Mouse (Mus musculus): ENCODE measurements around the gene App.
A peak's percentile ranks its signal among the peaks of the same experiment; 100 is the strongest.

The App gene

DNA sequence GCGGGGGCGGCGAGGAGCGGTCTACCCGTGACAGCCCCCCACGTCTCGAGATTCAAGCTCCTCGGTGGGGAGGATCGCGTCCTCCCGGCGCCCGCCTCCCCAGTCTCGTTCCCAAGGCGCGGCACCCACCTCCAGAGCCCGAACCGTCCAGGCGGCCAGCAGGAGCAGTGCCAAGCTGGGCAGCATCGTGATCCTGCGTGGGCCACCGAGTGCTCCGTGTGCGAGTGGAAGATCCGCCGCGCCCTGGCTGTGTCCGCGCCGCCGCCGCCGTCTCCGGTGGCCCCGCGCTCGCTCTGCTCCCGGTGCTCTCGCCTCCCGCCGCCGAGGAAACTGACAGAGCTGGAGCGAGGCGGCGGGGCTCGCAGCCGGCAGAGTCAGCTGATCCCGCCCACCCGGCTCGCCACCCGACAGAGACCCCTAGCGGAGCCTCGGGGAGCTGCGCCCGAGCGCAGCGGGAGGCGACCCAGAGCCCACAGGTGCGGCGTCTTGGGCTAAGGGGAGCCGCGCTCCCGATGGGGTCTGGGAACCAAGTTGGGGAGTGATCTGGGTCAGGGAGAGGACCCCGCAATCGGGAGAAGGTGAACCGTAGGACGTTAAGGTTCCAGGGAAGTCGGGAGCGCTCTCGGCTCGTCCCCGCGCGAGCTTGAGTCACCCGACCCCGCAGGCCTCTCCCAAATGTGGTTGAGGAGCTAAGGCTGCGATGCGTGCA lies at the start of gene App:
Gene App (minus strand): TSS at position 394 of the 709 bp plus-strand sequence.
- DNase-seq (ENCODE audit: low spot score), result peak; percentile 90

DNA sequence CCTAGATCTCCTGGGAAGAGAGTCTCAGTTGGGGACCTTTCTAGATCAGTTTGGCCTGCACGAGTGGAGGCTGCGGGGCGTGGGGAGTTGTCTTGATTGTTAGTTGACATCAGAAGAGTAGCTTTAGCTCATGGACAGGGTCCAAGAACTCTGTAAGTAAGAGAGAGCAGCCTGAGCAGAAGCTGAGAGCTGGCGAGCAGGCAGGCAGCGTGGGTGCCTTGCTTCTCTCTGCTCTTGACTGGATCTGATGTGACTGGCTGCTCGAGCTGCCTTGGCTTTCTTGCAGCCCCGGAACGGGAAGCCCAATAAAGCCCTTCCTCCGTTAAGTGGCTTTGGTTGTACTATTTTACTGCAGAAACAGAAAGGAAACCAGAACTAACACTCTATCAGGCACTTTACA lies 42.3 kb upstream of the App start:
- no peak for DNase-seq (ENCODE audit: low spot score)

DNA sequence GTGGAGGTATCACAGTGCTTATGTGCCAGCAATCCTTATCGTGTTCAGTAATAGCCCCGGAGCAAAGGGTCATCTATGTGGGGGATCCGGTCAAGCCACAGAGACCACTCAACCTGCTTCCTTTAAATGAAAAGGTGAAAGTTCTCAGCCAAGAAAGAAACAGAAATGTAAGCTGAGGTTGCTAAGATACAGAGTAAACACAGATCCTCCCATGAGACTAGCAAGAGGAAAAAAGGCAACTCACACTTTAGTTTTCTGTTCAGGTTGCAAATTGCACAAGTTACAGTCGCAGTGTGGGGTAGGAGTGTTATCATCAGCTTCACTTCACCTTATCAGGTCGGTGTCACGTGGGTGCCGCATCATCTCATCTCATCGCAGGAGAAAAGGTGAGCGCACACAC lies 41.6 kb upstream of the App start:
- DNase-seq (ENCODE audit: low spot score), result peak; percentile 7

DNA sequence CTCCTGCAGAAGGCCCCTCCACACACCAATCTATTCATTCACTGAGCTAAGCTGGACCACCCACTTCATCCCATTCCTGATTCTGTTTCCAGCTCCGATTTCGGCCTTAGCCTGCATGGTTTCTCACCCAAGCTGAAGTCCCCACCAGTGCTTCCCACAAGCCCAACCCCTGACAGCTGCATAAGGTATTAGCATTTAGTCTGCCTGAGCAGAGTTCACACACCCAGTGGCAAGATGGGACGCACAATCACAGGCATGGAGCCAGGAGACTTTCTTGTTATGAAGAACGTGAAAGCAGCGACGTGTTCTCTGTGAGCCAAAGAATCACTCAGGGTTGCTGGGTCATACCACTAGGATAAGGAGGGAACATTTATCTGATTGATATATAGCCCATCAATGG lies 22.1 kb upstream of the App start:
- no peak for DNase-seq (ENCODE audit: low spot score)

DNA sequence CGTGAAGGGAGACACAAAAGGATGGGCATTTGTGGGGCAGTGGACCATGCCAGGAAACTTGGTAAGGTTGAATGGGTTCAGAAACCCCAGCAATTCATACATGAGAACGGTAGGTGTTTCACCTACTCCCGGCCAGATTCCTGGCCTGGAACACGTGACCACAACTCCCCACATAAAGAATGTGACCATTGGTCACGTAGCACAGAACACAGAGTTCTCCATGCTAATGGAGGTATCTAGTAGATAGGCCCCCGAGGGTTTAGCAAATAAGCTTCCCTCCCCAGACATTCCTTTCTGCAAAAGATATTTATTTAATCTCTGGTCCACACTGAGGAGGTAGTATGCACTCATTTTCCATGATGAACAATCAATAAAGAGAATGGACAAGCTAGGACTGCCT lies 21.6 kb upstream of the App start:
- no peak for DNase-seq (ENCODE audit: low spot score)

DNA sequence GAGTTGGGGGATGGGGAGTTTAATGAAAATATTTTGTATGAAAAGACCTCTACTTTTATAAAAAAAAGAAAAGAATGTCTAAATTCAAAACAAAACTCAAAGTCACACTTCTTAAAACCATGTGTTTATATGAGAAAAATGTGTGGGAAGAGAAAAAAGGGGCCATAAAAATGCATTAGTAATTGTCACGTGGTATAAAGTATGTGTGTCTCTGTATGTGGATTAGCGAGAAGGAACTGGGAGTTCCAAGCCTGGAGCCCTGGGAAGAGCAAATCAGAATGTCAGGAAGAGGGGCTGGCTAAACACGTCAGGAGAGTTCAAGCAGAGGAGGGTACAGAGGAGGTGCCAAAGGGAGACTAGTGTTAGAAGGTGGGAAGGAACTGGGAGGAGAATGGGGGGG lies 7.9 kb upstream of the App start:
- DNase-seq (ENCODE audit: low spot score), result no peak

DNA sequence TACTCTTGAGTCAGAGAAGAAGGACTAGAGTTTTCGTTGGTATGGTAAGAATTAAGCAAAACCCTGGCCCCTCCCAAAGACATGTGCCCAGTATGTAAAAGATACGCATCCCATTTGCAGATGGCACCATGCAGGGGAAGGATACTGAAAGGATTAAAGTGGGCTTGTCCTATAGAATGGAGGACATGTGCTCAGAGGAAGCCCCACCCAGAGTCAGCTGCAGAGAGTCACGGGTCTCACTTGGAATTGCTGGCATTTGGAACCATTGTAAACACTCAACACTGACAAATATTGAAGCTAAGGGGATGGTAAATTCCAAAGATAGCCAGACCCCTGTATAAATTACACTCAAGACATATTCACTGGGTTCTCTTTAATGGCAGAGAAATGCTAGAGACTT lies 7.1 kb upstream of the App start:
- no peak for DNase-seq (ENCODE audit: low spot score)

DNA sequence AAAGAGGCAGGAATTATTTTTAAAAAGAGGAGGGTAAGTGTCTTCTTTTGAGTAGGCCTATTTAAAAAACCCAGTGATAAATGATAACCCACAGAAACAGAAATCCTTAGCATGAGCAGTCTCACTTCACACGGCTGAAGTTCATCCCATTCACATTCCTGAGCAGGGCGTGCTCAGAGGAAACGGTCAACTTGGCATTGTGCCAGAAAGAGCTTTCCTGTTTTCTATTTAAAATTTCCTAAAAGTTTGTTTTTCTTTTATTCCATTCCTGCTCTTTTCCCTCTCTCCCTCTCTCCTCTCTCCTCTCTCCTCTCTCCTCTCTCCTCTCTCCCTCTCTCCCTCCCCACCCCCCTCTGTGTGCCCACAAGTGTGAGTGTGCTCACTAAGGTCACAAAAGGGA lies 3.1 kb upstream of the App start:
- peak; percentile 38 for DNase-seq (ENCODE audit: low spot score)

DNA sequence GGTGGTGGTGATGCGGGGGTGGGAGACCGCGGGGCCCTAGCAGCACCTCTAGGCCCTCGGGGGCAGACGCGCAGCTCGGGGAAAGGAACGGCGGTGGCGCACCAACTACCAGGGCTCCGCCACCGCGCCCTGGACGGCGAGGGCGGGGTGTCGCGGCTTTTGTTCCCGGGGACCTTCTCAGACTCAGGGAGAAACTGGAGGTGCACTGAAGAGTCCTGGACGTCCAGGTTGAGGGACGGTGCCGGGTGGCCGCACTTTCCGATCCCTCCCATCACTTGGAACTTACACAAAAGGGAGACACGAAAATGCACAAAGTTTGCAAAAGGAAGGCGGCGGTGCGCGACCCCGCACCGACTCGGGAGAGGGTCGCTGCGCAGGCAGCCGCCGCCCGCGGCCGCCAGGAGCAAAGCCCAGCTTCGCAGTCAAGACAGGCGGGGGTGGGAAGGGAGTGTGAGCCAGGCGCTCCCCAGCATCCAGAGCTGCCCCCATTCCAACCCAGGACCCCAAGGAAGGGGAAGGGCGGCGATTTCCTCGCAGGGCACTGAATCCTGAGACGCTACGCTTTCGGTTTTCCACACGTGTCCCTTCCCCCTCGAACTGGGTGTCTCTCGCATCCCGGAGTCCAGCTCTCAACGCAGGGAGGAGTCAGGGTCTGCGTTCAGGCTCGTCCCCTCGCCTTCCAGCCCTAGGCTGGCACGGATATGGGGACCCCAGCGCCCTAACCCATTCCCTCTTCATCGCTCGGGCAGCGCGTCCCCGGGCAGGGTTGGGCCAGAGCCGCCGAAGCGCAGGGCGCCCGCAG lies 794 bp downstream of the App start:
- peak; percentile 59 for DNase-seq (ENCODE audit: low spot score)

DNA sequence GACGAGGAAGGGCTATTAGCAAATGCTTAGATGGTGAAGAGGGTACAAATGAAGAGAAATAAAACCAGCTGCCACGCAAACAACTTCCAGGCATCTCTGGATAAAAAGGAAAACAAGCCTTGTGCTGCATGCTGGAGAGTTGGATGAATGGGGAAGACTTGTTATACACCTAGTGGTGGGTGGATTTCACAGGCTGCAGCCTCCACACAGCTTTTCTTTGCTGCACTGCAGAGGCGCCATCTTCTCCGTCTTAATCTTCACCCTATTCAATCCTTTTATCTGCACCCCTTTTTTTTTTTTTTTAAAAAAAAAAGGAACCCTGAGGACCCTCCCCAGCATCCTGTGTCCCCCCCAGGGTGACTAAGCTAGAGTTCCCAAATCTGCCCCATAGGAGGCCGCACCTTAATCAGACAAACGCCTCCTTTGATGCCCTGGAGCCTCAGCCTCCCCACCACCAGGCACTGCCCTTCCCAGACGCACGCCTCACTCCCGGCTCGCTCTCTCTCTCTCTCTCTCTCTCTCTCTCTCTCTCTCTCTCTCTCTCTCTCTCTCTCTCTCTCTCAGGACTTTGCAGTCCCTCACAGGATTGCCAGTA lies 1.5 kb downstream of the App start:
- no peak for DNase-seq (ENCODE audit: low spot score)

DNA sequence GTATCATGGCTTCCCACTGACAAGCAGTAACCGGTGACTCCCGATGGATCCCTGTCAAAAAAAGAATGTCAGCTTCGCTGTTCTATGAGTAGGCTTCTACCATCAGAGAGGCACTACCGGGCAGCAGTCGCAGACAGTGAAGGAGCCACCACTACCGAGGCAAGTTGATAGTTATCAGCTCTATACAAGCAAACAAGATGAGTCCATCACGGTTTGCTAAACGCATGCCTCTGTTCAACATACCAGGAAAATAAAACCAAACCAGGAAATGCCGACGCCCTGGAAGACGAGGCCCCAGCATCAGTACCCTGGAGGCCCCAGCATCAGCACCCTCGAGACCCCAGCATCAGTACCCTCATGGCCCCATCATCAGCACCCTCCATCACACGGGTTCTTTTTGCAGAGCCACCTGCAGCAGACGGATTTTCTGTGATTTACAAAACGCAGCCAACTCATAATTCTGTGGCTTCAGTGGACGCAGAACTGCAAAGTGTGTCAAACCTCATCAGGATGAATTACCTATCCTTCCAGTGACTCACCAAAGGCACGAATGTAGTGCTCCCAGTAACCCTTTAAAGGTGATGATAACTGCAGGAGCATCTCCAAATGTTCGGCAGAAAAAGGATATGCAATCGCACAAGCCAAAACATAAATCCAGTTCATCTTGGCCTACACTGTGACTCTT lies 2.6 kb downstream of the App start:
- DNase-seq (ENCODE audit: low spot score), result no peak

DNA sequence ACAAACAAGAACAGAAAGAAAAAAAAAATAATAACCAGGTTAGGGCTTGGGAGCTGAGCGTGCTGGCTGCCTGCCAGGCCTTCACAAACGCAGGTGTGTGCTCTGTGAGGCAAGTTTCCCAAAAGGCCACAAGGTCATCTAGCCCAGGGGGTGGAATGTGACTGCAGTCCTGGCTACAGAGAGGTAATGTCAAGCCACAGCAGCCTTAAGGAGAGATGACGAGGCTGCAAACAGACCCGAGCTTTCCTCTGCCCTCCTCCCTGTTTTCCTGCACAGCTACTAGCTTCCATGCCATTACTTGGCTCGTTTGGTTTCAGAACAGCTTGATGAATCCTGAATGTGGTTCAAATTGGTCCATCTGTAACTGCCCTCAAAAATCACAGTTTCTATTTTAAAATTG lies 4.7 kb downstream of the App start:
- no peak for DNase-seq (ENCODE audit: low spot score)

DNA sequence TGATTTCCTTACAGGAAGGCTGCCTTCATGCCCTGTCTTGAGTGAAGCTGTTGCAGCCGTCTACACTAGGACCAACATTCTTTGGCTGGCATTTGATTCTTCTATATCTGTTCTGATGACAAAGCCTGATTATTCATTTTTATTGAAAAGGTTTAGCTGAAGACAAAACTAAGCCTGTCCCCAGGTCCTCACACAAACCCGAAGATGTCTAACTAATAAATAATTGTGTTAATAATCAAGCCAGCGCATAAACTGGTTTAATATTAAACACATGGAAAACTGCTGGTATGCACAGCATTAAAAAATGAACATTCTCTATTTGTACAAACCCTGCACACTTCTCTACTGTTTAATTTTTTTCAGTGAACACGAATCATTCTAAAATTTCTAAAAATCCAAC lies 7.4 kb downstream of the App start:
- no peak for DNase-seq (ENCODE audit: low spot score)

DNA sequence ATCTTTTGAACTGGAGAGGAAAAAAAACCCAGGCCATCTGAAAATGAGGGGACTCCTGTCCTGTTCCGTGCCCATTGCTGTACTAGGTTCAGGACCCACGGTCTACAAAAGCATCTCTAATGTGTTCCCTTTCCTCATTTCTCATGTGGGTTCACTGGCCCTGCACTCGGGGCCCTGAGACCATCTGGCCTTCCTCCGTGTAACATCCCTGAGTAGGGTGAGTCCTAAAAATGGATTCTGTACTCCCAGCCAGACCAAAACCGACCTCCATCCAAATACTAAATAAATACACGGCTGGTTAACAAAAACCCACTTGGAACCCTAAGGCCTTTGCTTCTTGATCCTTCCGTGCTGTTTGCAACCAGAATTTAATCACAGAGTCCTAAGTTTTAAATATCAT lies 7.9 kb downstream of the App start:
- DNase-seq (ENCODE audit: low spot score), result no peak

DNA sequence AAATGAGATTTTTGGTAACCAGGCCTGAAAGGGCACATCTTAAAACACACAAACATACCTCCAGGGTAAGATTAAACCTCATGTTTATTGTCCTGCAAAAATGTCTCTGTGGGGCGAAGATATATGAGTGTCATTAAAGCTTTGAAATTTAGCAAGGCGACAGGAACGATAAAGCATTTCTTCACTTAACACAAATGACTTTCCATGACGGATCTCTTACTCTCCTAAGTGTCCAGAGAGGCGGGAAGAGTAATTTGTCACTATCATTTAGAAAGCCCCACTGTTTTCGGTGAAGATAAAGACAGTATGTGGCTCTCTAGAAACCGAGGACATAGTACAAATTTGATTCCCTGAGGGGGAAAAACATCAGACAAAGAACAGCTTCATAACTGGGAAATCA lies 8.4 kb downstream of the App start:
- no peak for DNase-seq (ENCODE audit: low spot score)

DNA sequence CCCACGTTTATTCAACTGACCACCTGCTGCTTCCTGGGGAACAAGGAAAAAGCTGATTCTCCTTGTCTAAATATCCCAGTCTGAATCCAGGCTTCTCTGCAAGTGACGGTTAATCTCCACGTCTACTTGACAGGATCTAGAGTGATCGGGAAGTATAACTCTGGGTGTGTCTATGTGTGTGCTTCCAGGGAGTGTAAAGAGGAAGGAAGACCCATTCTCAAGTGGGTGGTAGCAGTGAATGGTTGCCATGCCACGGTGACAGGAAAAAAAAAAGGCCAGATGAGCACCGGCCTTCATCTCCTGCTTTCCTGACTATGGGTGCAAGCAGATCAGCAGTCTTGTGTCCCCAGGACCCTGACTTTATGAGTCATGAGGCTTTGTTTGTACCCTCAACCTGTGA lies 10.8 kb downstream of the App start:
- no peak for DNase-seq (ENCODE audit: low spot score)

DNA sequence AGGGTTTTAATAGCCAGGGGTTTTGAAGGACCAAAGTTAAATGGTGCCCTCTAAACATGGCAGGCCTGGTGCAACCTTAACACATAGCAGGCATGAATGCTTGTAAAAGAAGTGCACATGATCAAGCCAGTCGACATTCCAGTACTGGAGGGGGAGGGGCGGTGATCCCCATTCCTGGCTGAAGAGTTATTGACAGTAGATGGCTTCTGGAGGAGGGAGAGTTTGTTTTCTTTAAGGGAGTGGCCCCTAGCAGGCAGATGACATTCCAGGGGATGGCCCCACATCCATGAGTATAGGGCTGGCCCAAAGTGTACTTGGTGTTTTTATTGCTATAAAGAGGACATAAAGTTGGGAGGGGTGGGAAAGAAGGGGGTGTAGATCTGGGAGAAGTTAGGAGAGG lies 13.4 kb downstream of the App start:
- no peak for DNase-seq (ENCODE audit: low spot score)

DNA sequence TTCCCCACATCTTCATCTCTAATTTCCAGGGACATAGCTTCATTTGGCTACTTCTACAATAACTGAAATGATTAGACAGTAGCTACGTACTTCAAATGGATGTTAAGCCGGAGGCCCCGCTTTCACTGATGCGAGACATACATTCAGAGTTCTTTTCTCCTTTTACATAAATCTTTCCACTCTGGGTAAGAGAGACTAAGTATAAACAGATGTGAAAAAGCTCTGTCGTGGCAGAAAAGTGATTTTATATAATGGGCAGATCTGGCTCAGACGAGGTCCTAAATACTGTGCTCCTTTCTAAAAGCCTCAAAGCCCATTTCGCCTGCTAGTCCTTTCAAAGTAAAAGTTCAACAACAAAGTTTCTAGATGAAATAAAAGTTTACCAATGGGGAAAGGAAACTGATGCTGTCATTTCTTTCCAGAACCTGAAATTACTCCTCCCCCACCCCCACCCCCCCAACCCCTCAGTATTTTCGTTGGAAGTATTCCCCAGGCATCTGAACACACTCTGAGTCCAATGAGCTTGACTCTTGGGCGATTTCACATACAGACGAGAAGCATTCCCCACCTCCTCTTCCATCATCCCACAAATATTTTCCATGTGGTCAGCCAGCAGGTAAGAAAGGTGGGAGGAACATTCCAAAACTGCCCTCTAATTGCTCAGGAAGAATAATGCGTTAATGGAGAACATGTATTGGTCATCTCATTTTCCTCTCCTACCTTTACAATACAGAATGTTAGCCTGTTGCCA lies 15.6 kb downstream of the App start:
- DNase-seq (ENCODE audit: low spot score), result no peak

DNA sequence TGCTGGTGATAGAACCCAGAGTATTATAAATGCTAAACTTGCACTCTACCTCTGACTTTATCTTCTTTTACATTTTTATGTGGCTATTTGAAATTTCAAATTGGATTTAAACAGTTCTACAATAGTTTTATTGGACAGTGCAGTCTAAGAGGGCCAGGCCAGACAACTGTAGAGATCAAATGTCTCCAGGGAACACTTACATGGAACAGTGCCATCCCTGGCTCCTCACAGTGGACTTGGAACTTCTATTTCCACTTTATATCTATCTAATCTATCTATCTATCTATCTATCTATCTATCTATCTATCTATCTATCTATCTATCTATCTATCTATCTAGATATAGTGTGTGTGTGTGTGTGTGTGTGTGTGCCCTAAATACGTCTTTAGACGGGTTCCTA lies 16.4 kb downstream of the App start:
- DNase-seq (ENCODE audit: low spot score), result no peak

DNA sequence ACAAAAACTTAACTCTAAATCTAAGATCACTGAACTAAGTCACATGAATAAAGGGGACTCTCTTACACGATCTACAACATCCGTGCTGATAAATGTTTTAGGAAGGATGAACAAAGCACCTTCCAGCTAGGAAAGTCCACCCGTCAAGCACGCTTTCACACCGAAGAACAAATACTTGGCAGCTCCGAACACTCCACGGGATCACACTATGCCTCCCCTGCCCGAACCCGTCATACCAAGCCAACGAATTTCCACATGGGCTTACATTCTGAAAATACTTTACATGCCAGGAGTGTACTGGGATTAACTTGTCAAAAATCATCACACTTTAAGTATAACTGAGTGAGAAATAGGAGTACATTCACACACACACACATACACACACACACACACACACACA lies 17.7 kb downstream of the App start:
- no peak for DNase-seq (ENCODE audit: low spot score)

DNA sequence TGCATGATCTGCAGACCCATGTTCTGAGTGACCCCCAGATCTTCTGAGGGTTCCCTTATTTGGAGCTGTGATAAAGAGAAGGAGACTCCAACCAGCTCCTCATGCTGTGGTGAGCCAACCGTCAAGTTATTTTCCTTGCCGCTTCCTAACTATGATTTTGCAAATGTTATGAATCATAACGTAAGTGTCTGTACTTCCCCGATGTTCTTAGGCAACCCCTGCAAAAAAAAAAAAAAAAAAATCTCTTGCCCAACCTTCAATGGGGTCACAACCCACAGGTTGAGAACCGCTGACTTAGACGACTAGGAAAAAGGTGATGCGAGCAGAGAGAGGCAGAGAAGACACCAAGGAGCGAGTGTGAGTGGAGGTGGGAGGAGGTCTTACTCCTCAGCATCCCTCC lies 21.1 kb downstream of the App start:
- no peak for DNase-seq (ENCODE audit: low spot score)

DNA sequence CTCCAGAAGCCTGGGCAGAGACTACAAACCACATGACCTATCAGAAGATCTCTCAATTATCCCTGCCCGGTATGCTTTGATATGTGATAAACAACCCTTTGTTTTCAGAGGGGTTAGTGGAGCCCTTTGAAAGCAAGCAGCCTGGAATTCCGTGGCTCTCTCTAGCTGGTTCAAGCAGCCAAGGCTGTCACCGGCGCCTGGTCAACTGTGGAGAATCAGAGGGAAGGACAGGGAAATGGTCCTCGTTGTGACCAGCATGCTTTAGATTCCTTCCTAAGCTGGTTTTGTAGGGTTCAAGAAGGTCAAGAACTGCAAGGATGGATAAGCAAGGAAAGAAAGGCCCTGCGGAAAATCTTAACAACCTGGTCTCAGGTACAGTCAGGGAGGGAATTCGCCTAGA lies 21.9 kb downstream of the App start:
- no peak for DNase-seq (ENCODE audit: low spot score)
